ENCODE assay signal across 8 mouse cellular contexts in genomic region chr5:31294964-31295605, GRCm38 (mm10). TPM values are rescaled to one million over a fixed set of nuclear protein-coding genes. Genes with fewer than 3 reads are reported as not detected.
DNase-seq lines count a peak whose midpoint lies in the region; ATAC-seq and TF ChIP-seq lines count a peak whose summit lies in the region.

No protein-coding gene starts in this region.

- H3K27me3 ChIP-seq in cerebellum, adult 2 months (ENCODE audit: control insufficient read depth, insufficient read depth, low read length), result no peaks in the 10 kb centered on the region
- H3K27me3 ChIP-seq in forebrain, embryonic 15.5 days, result no peaks in the 10 kb centered on the region
- H3K27me3 ChIP-seq in liver, embryonic 14.5 days (ENCODE audit: control insufficient read depth, insufficient read depth, low read length), result peaks cover 32% of the 10 kb centered on the region

- H3K27ac ChIP-seq in cerebellum, adult 2 months (ENCODE audit: insufficient read depth, low read length), result peak overlapping the region; percentile 57; the same call in 1 of the 2 replicates
- peak overlapping the region; percentile 78 for H3K27ac ChIP-seq in forebrain, embryonic 15.5 days (replicated peaks)
- H3K27ac ChIP-seq in liver, embryonic 14.5 days, result no peak overlapping the region

- peak overlapping the region; percentile 86 for H3K9ac ChIP-seq in forebrain, embryonic 15.5 days (replicated peaks)
- H3K9ac ChIP-seq in liver, embryonic 14.5 days (replicated peaks), result no peak overlapping the region

- H3K4me1 ChIP-seq in lung, adult 2 months (ENCODE audit: control insufficient read depth, insufficient read depth, low read length), result peaks cover 6% of the 10 kb centered on the region
- H3K4me1 ChIP-seq in cerebellum, adult 2 months (ENCODE audit: control insufficient read depth, insufficient read depth, low read length), result peaks cover 5% of the 10 kb centered on the region; the same call in 1 of the 2 replicates
- peaks cover 31% of the 10 kb centered on the region for H3K4me1 ChIP-seq in forebrain, embryonic 15.5 days
- peaks cover 5 to 12% of the 10 kb centered on the region in 2 experiments for H3K4me1 ChIP-seq in liver, embryonic 14.5 days (replicated peaks; ENCODE audit: control insufficient read depth in 2 of 2, insufficient read depth in 2 of 2, low read length in 1 of 2)

- ATAC-seq in forebrain, embryonic 15.5 days (replicated peaks), result peak; percentile 28
- ATAC-seq in liver, embryonic 14.5 days (ENCODE audit: insufficient read depth), result no peak
- no peak for ATAC-seq in inflammation-experienced regulatory T-cells, adult 6 months

- DNase-seq in lung, adult 2 months, result no peak
- no peak for DNase-seq in lung, postnatal 14 days
- peak; percentile 38 to 48 for DNase-seq in cerebellum, adult 2 months
- DNase-seq in liver, embryonic 14.5 days (ENCODE audit: low read depth in 3 of 3, low spot score in 3 of 3), result no peak
- no peak for DNase-seq in gastrocnemius, postnatal 25 days
- no peak for DNase-seq in thymus, postnatal 10 days (ENCODE audit: low spot score in 2 of 2)

- no peak for TF ChIP-seq CTCF in lung, adult 2 months (IDR thresholded peaks at IDR 0.05; ENCODE audit: insufficient read depth, low read length)
- no peak for TF ChIP-seq CTCF in cerebellum, adult 2 months (IDR thresholded peaks at IDR 0.05; ENCODE audit: borderline replicate concordance, insufficient read depth, low read depth, low read length)
- TF ChIP-seq CTCF in liver, embryonic 14.5 days (IDR thresholded peaks at IDR 0.05; ENCODE audit: low read depth), result no peak

- peak overlapping the region; percentile 83 for H3K4me2 ChIP-seq in forebrain, embryonic 15.5 days (replicated peaks)
- H3K4me2 ChIP-seq in liver, embryonic 14.5 days (ENCODE audit: low read depth), result peak overlapping the region; percentile 53

- TF ChIP-seq POLR2A in lung, adult 2 months (IDR thresholded peaks at IDR 0.05; ENCODE audit: borderline replicate concordance, extremely low read depth, low read depth, low read length), result no peak
- TF ChIP-seq POLR2A in cerebellum, adult 2 months (IDR thresholded peaks at IDR 0.05; ENCODE audit: borderline replicate concordance, insufficient read depth, low read length), result no peak

- peaks cover 6% of the 10 kb centered on the region; the same call in 1 of the 2 replicates for H3K36me3 ChIP-seq in forebrain, embryonic 15.5 days
- no peaks in the 10 kb centered on the region for H3K36me3 ChIP-seq in liver, embryonic 14.5 days (replicated peaks; ENCODE audit: control insufficient read depth, insufficient read depth, low read depth)

- 10% methylated on average over 29 of the region's 29 CpGs for WGBS in lung, adult 2 months
- WGBS in cerebellum, adult 2 months, result 3% methylated on average over 28 of the region's 29 CpGs
- 6% methylated on average over 29 of the region's 29 CpGs for WGBS in forebrain, embryonic 15.5 days
- WGBS in liver, embryonic 14.5 days (ENCODE audit: insufficient replicate concordance), result 15% methylated on average over 29 of the region's 29 CpGs

- no peak for TF ChIP-seq EP300 in liver, embryonic 14.5 days (IDR thresholded peaks at IDR 0.05; ENCODE audit: low read depth)

- no peaks in the 10 kb centered on the region for H3K9me3 ChIP-seq in forebrain, embryonic 15.5 days
- H3K9me3 ChIP-seq in liver, embryonic 14.5 days (ENCODE audit: control insufficient read depth, low read length), result no peaks in the 10 kb centered on the region

- peak overlapping the region; percentile 51 for H3K4me3 ChIP-seq in lung, adult 2 months (replicated peaks; ENCODE audit: extremely low read depth, low read depth, low read length)
- peak overlapping the region; percentile 99 for H3K4me3 ChIP-seq in cerebellum, adult 2 months (replicated peaks; ENCODE audit: insufficient read depth, low read depth, low read length)
- H3K4me3 ChIP-seq in forebrain, embryonic 15.5 days, result peak overlapping the region; percentile 64
- H3K4me3 ChIP-seq in liver, embryonic 14.5 days (ENCODE audit: insufficient read depth in 1 of 2, low read depth in 2 of 2, low read length in 2 of 2), result peak overlapping the region; percentile 36 to 47

RNA-seq across cellular contexts. Expression of gene Fndc4, which starts 0.8 kb away (rescaled TPM):
- polyA plus RNA-seq in lung, adult 2 months (2012; rRNA removed), result 11.7 and 17.8 TPM in 2 replicates
- polyA plus RNA-seq in cerebellum, adult 2 months (2012; rRNA removed), result 184 and 190 TPM in 2 replicates
- polyA plus RNA-seq in forebrain, embryonic 15.5 days (2015; fragmentation: Nextera tagmentation; extraction: Ambion mirVana), result 89.2 and 90.3 TPM in 2 replicates
- polyA plus RNA-seq in liver, embryonic 14.5 days (2012; rRNA removed), result 4.7 and 5.6 TPM in 2 replicates
- 3.3 and 3.7 TPM in 2 replicates for polyA plus RNA-seq in liver, embryonic 14.5 days (2014; fragmentation: Nextera tagmentation; extraction: Ambion mirVana)
- 1 to 10 TPM; 1.5 to 3.1 TPM for total RNA-seq in gastrocnemius, postnatal 25 days (2021)
- not detected for polyA plus RNA-seq in inflammation-experienced regulatory T-cells, adult 6 months (2017; shearing (Covaris generic))

RNA-seq across cellular contexts. Expression of gene Gckr, which starts 2.2 kb away (rescaled TPM):
- 0.05 and 0.11 TPM in 2 replicates for polyA plus RNA-seq in lung, adult 2 months (2012; rRNA removed)
- polyA plus RNA-seq in cerebellum, adult 2 months (2012; rRNA removed), result 1.2 and 1.4 TPM in 2 replicates
- polyA plus RNA-seq in forebrain, embryonic 15.5 days (2015; fragmentation: Nextera tagmentation; extraction: Ambion mirVana), result 0.27 and 0.45 TPM in 2 replicates
- polyA plus RNA-seq in liver, embryonic 14.5 days (2012; rRNA removed), result 16.3 and 16.4 TPM in 2 replicates
- 13.3 and 16.0 TPM in 2 replicates for polyA plus RNA-seq in liver, embryonic 14.5 days (2014; fragmentation: Nextera tagmentation; extraction: Ambion mirVana)
- not detected for total RNA-seq in gastrocnemius, postnatal 25 days (2021)
- polyA plus RNA-seq in inflammation-experienced regulatory T-cells, adult 6 months (2017; shearing (Covaris generic)), result under 1 TPM in 2 of 3 experiments, not detected in 1; 0.15 to 0.48 TPM

RNA-seq across cellular contexts. Expression of gene Ift172, which starts 4.2 kb away (rescaled TPM):
- 45.0 and 47.8 TPM in 2 replicates for polyA plus RNA-seq in lung, adult 2 months (2012; rRNA removed)
- 69.3 and 75.3 TPM in 2 replicates for polyA plus RNA-seq in cerebellum, adult 2 months (2012; rRNA removed)
- polyA plus RNA-seq in forebrain, embryonic 15.5 days (2015; fragmentation: Nextera tagmentation; extraction: Ambion mirVana), result 36.0 and 38.0 TPM in 2 replicates
- polyA plus RNA-seq in liver, embryonic 14.5 days (2012; rRNA removed), result 3.6 and 3.7 TPM in 2 replicates
- 3.1 and 3.3 TPM in 2 replicates for polyA plus RNA-seq in liver, embryonic 14.5 days (2014; fragmentation: Nextera tagmentation; extraction: Ambion mirVana)
- total RNA-seq in gastrocnemius, postnatal 25 days (2021), result 10 to 100 TPM; 21.0 to 24.4 TPM
- 1 to 10 TPM; 3.3 to 4.4 (median 4.3) TPM for polyA plus RNA-seq in inflammation-experienced regulatory T-cells, adult 6 months (2017; shearing (Covaris generic))

RNA-seq across cellular contexts. Expression of gene Krtcap3, which starts 43.6 kb away (rescaled TPM):
- polyA plus RNA-seq in lung, adult 2 months (2012; rRNA removed), result 71.3 and 75.9 TPM in 2 replicates
- 4.3 and 5.2 TPM in 2 replicates for polyA plus RNA-seq in cerebellum, adult 2 months (2012; rRNA removed)
- 1.7 and 2.4 TPM in 2 replicates for polyA plus RNA-seq in forebrain, embryonic 15.5 days (2015; fragmentation: Nextera tagmentation; extraction: Ambion mirVana)
- polyA plus RNA-seq in liver, embryonic 14.5 days (2012; rRNA removed), result 5.3 and 6.8 TPM in 2 replicates
- polyA plus RNA-seq in liver, embryonic 14.5 days (2014; fragmentation: Nextera tagmentation; extraction: Ambion mirVana), result 3.5 and 3.9 TPM in 2 replicates
- 1 to 10 TPM; 1.8 to 1.9 TPM for total RNA-seq in gastrocnemius, postnatal 25 days (2021)
- polyA plus RNA-seq in inflammation-experienced regulatory T-cells, adult 6 months (2017; shearing (Covaris generic)), result 10 to 100 TPM; 25.8 to 27.7 (median 26.9) TPM

RNA-seq across cellular contexts. Expression of gene Gm9970, which starts 54.1 kb away (rescaled TPM):
- polyA plus RNA-seq in lung, adult 2 months (2012; rRNA removed), result 0.36 and 0.70 TPM in 2 replicates
- 0.48 TPM in 1 of 2 replicates, not detected in the other for polyA plus RNA-seq in cerebellum, adult 2 months (2012; rRNA removed)
- 0.34 TPM in 1 of 2 replicates, not detected in the other for polyA plus RNA-seq in forebrain, embryonic 15.5 days (2015; fragmentation: Nextera tagmentation; extraction: Ambion mirVana)
- 0.07 TPM in 1 of 2 replicates, not detected in the other for polyA plus RNA-seq in liver, embryonic 14.5 days (2012; rRNA removed)
- 0.19 TPM in 1 of 2 replicates, not detected in the other for polyA plus RNA-seq in liver, embryonic 14.5 days (2014; fragmentation: Nextera tagmentation; extraction: Ambion mirVana)
- total RNA-seq in gastrocnemius, postnatal 25 days (2021), result not detected
- not detected for polyA plus RNA-seq in inflammation-experienced regulatory T-cells, adult 6 months (2017; shearing (Covaris generic))

Comparison
In these comparisons a context has a peak if more than half of its experiments do, and no peak if none do; other contexts are left out.
1. DNase-seq: peak in cerebellum, adult 2 months (2 of 2); none in lung, adult 2 months (single experiment), lung, postnatal 14 days (single experiment), liver, embryonic 14.5 days (0 of 3), gastrocnemius, postnatal 25 days (single experiment) and thymus, postnatal 10 days (0 of 2).
2. H3K4me3 ChIP-seq: peak in every context shown above with its lines; median percentile 99 in cerebellum, adult 2 months; 64 in forebrain, embryonic 15.5 days; 51 in lung, adult 2 months; 42 in liver, embryonic 14.5 days.
3. RNA of gene Fndc4, which starts 0.8 kb away (polyA plus RNA-seq): 184 to 190 TPM in cerebellum, adult 2 months, 89.2 to 90.3 TPM in forebrain, embryonic 15.5 days, 11.7 to 17.8 TPM in lung, adult 2 months and 3.3 to 5.6 TPM in liver, embryonic 14.5 days; not detected in inflammation-experienced regulatory T-cells, adult 6 months; every median in the first group is over 4 times any median in the second.